Mouse (Mus musculus): ENCODE measurements around the gene Olfr1226. TPM values are rescaled to one million over a fixed set of nuclear protein-coding genes. Genes with fewer than 3 reads are reported as not detected.
"Not testable (repeated sequence)": the region's sequence is repeated elsewhere in the genome, so short reads cannot be mapped to it uniquely, and the experiment has no call there.

Olfr1226 gene
- polyA plus RNA-seq (2015; fragmentation: Nextera tagmentation; extraction: Ambion mirVana): not detected in 2 replicates

DNA sequence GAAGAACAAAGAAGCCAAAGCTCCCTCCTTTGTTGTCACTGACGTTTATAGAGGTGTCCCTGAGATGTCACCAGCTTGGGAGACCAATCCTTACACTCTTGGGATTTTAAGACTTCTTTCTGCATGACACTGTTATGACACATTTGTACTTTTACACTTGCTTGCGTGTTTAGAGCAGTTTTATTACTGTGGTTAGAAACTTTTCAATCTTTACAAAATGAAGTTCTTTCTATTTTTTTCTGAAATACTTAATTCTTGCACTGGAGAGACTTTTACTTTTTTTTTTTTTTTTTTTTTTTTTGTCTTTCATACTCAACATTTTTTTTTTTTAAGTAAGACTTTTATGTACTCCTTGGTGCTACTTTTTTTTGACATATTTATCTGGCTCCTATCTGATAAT lies at the start of gene Olfr1226:
Gene Olfr1226 (minus strand): TSS at position 101 of the 400 bp plus-strand sequence.
- Histone ChIP-seq H3K4me2 (ENCODE audit: low read depth, low read length) (no peak within 1 kb of the TSS), H3K9me3 (replicated peaks; ENCODE audit: control insufficient read depth, low read length) (no peaks in the 10 kb centered on the region), H3K27me3 (ENCODE audit: control insufficient read depth, insufficient read depth, low read depth, low read length) (no peaks in the 10 kb centered on the region), H3K4me1 (ENCODE audit: control insufficient read depth, low read depth, low read length) (no peaks in the 10 kb centered on the region), H3K36me3 (ENCODE audit: control insufficient read depth, insufficient read depth) (no peaks in the 10 kb centered on the region), H3K27ac (ENCODE audit: low read length) (no peak within 1 kb of the TSS), H3K9ac (ENCODE audit: low read depth, low read length) (no peak within 1 kb of the TSS), H3K4me3 (ENCODE audit: low read depth, low read length) (no peak within 1 kb of the TSS)
- ATAC-seq (ENCODE audit: low read depth): no peak
- WGBS (ENCODE audit: insufficient replicate concordance): 42% methylated on average over 2 of the region's 2 CpGs

DNA sequence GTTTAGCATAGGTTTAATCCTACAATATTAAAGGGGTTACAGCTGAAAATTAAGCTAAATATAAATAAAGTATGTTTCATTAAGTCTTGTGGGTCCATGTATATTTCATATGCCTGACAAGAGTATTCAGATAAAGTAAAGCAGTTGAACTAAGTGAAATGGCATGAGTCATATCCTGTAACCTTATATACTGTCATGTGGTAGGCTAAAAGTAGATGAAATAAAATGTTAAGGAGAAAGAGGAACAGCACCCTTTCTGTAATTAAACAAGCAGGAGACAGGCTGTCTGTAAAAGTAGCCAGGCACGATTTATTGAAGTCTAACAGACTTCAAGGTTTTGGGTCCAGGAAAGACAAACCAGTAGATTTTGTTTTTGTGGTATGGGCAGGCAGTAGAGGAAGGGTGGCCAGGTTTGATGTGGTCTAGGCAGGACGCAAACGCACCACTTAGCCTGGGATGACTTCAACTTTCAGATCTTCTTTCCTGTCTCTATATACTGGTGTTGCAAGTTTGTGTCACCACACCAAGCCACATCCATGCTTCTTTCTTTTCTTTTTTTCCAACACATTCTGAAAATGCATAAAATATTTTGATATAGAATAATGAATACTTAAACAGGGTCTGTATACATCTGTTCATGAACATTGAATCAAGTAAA lies 3.4 kb downstream of the Olfr1226 start:
- H3K4me3 ChIP-seq (ENCODE audit: low read depth, low read length): no peak overlapping the region
- H3K9me3 ChIP-seq (replicated peaks; ENCODE audit: control insufficient read depth, low read length): no peaks in the 10 kb centered on the region
- H3K4me1 ChIP-seq (ENCODE audit: control insufficient read depth, low read depth, low read length): no peaks in the 10 kb centered on the region
- no peak for ATAC-seq (ENCODE audit: low read depth)
- H3K27me3 ChIP-seq (ENCODE audit: control insufficient read depth, insufficient read depth, low read depth, low read length): no peaks in the 10 kb centered on the region
- no peaks in the 10 kb centered on the region for H3K36me3 ChIP-seq (ENCODE audit: control insufficient read depth, insufficient read depth)
- H3K9ac ChIP-seq (ENCODE audit: low read depth, low read length): no peak overlapping the region
- H3K4me2 ChIP-seq (ENCODE audit: low read depth, low read length): no peak overlapping the region
- no peak overlapping the region for H3K27ac ChIP-seq (ENCODE audit: low read length)
- WGBS (ENCODE audit: insufficient replicate concordance): 26% methylated on average over 3 of the region's 3 CpGs

GRCm38 (mm10) chr2:89174569-89174968 lies 25.3 kb downstream of the Olfr1226 start, which contains the start of gene Olfr1225:
TSS of gene Olfr1225 (minus strand) at chr2:89174669.
- H3K27me3 ChIP-seq (ENCODE audit: control insufficient read depth, insufficient read depth, low read depth, low read length): no peaks in the 10 kb centered on the region
- H3K9me3 ChIP-seq (replicated peaks; ENCODE audit: control insufficient read depth, low read length): no peaks in the 10 kb centered on the region
- H3K27ac ChIP-seq (ENCODE audit: low read length): no peak within 1 kb of the TSS
- WGBS (ENCODE audit: insufficient replicate concordance): 50% methylated on average over 1 of the region's 1 CpGs
- H3K4me1 ChIP-seq (ENCODE audit: control insufficient read depth, low read depth, low read length): no peaks in the 10 kb centered on the region
- no peak for ATAC-seq (ENCODE audit: low read depth)
- no peak within 1 kb of the TSS for H3K4me3 ChIP-seq (ENCODE audit: low read depth, low read length)
- H3K4me2 ChIP-seq (ENCODE audit: low read depth, low read length): no peak within 1 kb of the TSS
- H3K9ac ChIP-seq (ENCODE audit: low read depth, low read length): no peak within 1 kb of the TSS
- H3K36me3 ChIP-seq (ENCODE audit: control insufficient read depth, insufficient read depth): no peaks in the 10 kb centered on the region

DNA sequence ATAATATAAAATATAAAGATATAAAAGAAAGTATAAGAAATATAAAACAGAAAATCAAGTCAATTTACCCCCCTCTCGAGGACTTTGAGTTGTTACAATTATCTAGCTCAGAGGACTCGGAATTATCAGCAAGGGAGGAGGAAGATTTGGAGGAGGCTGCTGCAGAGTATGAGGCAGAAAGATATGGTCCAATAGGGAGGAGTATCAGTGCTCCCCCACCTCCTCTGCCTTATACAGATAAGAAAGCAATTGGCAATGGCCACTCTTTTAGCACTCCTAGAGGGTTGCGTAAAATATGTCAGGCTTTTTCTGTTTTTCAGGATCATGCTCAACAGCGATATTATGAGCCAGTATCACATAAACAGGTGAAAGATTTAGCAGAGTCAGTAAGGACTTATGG lies 35.1 kb downstream of the Olfr1226 start:
- not testable (repeated sequence) for H3K27me3 ChIP-seq (ENCODE audit: control insufficient read depth, insufficient read depth, low read depth, low read length); H3K4me3 ChIP-seq (ENCODE audit: low read depth, low read length); H3K4me1 ChIP-seq (ENCODE audit: control insufficient read depth, low read depth, low read length); ATAC-seq (ENCODE audit: low read depth); H3K9ac ChIP-seq (ENCODE audit: low read depth, low read length); H3K9me3 ChIP-seq (replicated peaks; ENCODE audit: control insufficient read depth, low read length); H3K36me3 ChIP-seq (ENCODE audit: control insufficient read depth, insufficient read depth); H3K4me2 ChIP-seq (ENCODE audit: low read depth, low read length); H3K27ac ChIP-seq (ENCODE audit: low read length)
- WGBS (ENCODE audit: insufficient replicate concordance): 62% methylated on average over 4 of the region's 4 CpGs

- H3K27me3 ChIP-seq (ENCODE audit: control insufficient read depth, insufficient read depth, low read depth, low read length); H3K27ac ChIP-seq (ENCODE audit: low read length); H3K4me3 ChIP-seq (ENCODE audit: low read depth, low read length); ATAC-seq (ENCODE audit: low read depth); H3K9ac ChIP-seq (ENCODE audit: low read depth, low read length); H3K4me2 ChIP-seq (ENCODE audit: low read depth, low read length); H3K9me3 ChIP-seq (replicated peaks; ENCODE audit: control insufficient read depth, low read length); H3K4me1 ChIP-seq (ENCODE audit: control insufficient read depth, low read depth, low read length); H3K36me3 ChIP-seq (ENCODE audit: control insufficient read depth, insufficient read depth): not testable (repeated sequence)
- WGBS (ENCODE audit: insufficient replicate concordance): 78% methylated on average over 8 of the region's 8 CpGs
Observed at GRCm38 (mm10) chr2:89163991-89164390, 35.9 kb downstream of the Olfr1226 start, which contains the start of gene Olfr1224-ps1. TSS of gene Olfr1224-ps1 (minus strand) at chr2:89164091.

DNA sequence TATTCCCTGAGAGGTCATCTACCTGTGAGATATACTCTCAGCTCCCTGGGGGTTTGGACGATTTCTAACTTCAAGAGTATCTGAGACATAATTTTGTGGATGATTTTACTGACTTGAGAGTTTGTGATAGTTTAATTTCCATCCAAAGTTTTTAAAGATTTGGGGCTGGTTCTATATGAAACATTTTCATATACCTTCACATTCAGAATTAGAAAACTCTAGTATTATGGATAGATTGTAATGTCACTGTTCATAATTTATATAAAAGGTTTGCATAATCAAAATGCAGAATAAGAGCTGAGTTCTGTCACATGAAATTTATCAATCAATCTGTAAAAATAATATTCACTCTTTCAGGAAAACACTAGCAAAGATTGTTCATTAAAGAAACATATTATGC lies 48.4 kb downstream of the Olfr1226 start, which contains the start of gene Olfr1223:
Gene Olfr1223 (minus strand): TSS at position 101 of the 400 bp plus-strand sequence.
- H3K4me1 ChIP-seq (ENCODE audit: control insufficient read depth, low read depth, low read length): no peaks in the 10 kb centered on the region
- H3K4me3 ChIP-seq (ENCODE audit: low read depth, low read length): no peak within 1 kb of the TSS
- H3K4me2 ChIP-seq (ENCODE audit: low read depth, low read length): no peak within 1 kb of the TSS
- H3K9ac ChIP-seq (ENCODE audit: low read depth, low read length): no peak within 1 kb of the TSS
- no peaks in the 10 kb centered on the region for H3K36me3 ChIP-seq (ENCODE audit: control insufficient read depth, insufficient read depth)
- no peak within 1 kb of the TSS for H3K27ac ChIP-seq (ENCODE audit: low read length)
- 38% methylated on average over 1 of the region's 1 CpGs for WGBS (ENCODE audit: insufficient replicate concordance)
- H3K27me3 ChIP-seq (ENCODE audit: control insufficient read depth, insufficient read depth, low read depth, low read length): no peaks in the 10 kb centered on the region
- ATAC-seq (ENCODE audit: low read depth): no peak
- no peaks in the 10 kb centered on the region for H3K9me3 ChIP-seq (replicated peaks; ENCODE audit: control insufficient read depth, low read length)

Other genes with a start within 250 kb of the Olfr1226 start
- not detected in 2 replicates for gene Olfr1212, start 246.1 kb downstream of the Olfr1226 start, polyA plus RNA-seq (2015; fragmentation: Nextera tagmentation; extraction: Ambion mirVana)
- not detected in 2 replicates for gene Gm13762, start 219.8 kb downstream of the Olfr1226 start, polyA plus RNA-seq (2015; fragmentation: Nextera tagmentation; extraction: Ambion mirVana)
- not detected in 2 replicates for gene Olfr1214, start 207.4 kb downstream of the Olfr1226 start, polyA plus RNA-seq (2015; fragmentation: Nextera tagmentation; extraction: Ambion mirVana)
- not detected in 2 replicates for gene Olfr1215, start 193.1 kb downstream of the Olfr1226 start, polyA plus RNA-seq (2015; fragmentation: Nextera tagmentation; extraction: Ambion mirVana)
- gene Olfr1216, start 181.7 kb downstream of the Olfr1226 start, polyA plus RNA-seq (2015; fragmentation: Nextera tagmentation; extraction: Ambion mirVana): not detected in 2 replicates
- gene Olfr1217, start 168.0 kb downstream of the Olfr1226 start, polyA plus RNA-seq (2015; fragmentation: Nextera tagmentation; extraction: Ambion mirVana): not detected in 2 replicates
- gene Olfr1218, start 138.9 kb downstream of the Olfr1226 start, polyA plus RNA-seq (2015; fragmentation: Nextera tagmentation; extraction: Ambion mirVana): not detected in 2 replicates
- gene Olfr1219, start 116.5 kb downstream of the Olfr1226 start, polyA plus RNA-seq (2015; fragmentation: Nextera tagmentation; extraction: Ambion mirVana): not detected in 2 replicates
- not detected in 2 replicates for gene Olfr1220, start 93.2 kb downstream of the Olfr1226 start, polyA plus RNA-seq (2015; fragmentation: Nextera tagmentation; extraction: Ambion mirVana)
- not detected in 2 replicates for gene Olfr1221, start 82.8 kb downstream of the Olfr1226 start, polyA plus RNA-seq (2015; fragmentation: Nextera tagmentation; extraction: Ambion mirVana)
- gene Olfr1222, start 67.0 kb downstream of the Olfr1226 start, polyA plus RNA-seq (2015; fragmentation: Nextera tagmentation; extraction: Ambion mirVana): not detected in 2 replicates
- gene Olfr1223, start 48.5 kb downstream of the Olfr1226 start, polyA plus RNA-seq (2015; fragmentation: Nextera tagmentation; extraction: Ambion mirVana): not detected in 2 replicates
- not detected in 2 replicates for gene Olfr1224-ps1, start 36.0 kb downstream of the Olfr1226 start, polyA plus RNA-seq (2015; fragmentation: Nextera tagmentation; extraction: Ambion mirVana)
- not detected in 2 replicates for gene Olfr1225, start 25.4 kb downstream of the Olfr1226 start, polyA plus RNA-seq (2015; fragmentation: Nextera tagmentation; extraction: Ambion mirVana)
- not detected in 2 replicates for gene Olfr1228, start 54.0 kb upstream of the Olfr1226 start, polyA plus RNA-seq (2015; fragmentation: Nextera tagmentation; extraction: Ambion mirVana)
- not detected in 2 replicates for gene Olfr1229, start 88.0 kb upstream of the Olfr1226 start, polyA plus RNA-seq (2015; fragmentation: Nextera tagmentation; extraction: Ambion mirVana)
- gene Olfr1230, start 97.2 kb upstream of the Olfr1226 start, polyA plus RNA-seq (2015; fragmentation: Nextera tagmentation; extraction: Ambion mirVana): not detected in 2 replicates
- not detected in 2 replicates for gene Olfr1231, start 107.0 kb upstream of the Olfr1226 start, polyA plus RNA-seq (2015; fragmentation: Nextera tagmentation; extraction: Ambion mirVana)
- gene Olfr1232, start 129.6 kb upstream of the Olfr1226 start, polyA plus RNA-seq (2015; fragmentation: Nextera tagmentation; extraction: Ambion mirVana): not detected in 2 replicates
- gene Olfr1233, start 142.3 kb upstream of the Olfr1226 start, polyA plus RNA-seq (2015; fragmentation: Nextera tagmentation; extraction: Ambion mirVana): not detected in 2 replicates
- gene Olfr1234, start 164.8 kb upstream of the Olfr1226 start, polyA plus RNA-seq (2015; fragmentation: Nextera tagmentation; extraction: Ambion mirVana): not detected in 2 replicates
- not detected in 2 replicates for gene Olfr1238, start 209.6 kb upstream of the Olfr1226 start, polyA plus RNA-seq (2015; fragmentation: Nextera tagmentation; extraction: Ambion mirVana)
- not detected in 2 replicates for gene Olfr1239, start 220.4 kb upstream of the Olfr1226 start, polyA plus RNA-seq (2015; fragmentation: Nextera tagmentation; extraction: Ambion mirVana)
- gene Olfr1240, start 243.0 kb upstream of the Olfr1226 start, polyA plus RNA-seq (2015; fragmentation: Nextera tagmentation; extraction: Ambion mirVana): not detected in 2 replicates